Mouse (Mus musculus): ENCODE data around the gene E2f6. TPM values are rescaled to one million over a fixed set of nuclear protein-coding genes. Genes with fewer than 3 reads are reported as not detected.

Gene E2f6
- total RNA-seq (2015; ENCODE audit: low replicate concordance): 7.7 and 10.4 TPM in 2 replicates
- total RNA-seq (2017; ENCODE audit: low replicate concordance): 6.1 and 12.4 TPM in 2 replicates

DNA sequence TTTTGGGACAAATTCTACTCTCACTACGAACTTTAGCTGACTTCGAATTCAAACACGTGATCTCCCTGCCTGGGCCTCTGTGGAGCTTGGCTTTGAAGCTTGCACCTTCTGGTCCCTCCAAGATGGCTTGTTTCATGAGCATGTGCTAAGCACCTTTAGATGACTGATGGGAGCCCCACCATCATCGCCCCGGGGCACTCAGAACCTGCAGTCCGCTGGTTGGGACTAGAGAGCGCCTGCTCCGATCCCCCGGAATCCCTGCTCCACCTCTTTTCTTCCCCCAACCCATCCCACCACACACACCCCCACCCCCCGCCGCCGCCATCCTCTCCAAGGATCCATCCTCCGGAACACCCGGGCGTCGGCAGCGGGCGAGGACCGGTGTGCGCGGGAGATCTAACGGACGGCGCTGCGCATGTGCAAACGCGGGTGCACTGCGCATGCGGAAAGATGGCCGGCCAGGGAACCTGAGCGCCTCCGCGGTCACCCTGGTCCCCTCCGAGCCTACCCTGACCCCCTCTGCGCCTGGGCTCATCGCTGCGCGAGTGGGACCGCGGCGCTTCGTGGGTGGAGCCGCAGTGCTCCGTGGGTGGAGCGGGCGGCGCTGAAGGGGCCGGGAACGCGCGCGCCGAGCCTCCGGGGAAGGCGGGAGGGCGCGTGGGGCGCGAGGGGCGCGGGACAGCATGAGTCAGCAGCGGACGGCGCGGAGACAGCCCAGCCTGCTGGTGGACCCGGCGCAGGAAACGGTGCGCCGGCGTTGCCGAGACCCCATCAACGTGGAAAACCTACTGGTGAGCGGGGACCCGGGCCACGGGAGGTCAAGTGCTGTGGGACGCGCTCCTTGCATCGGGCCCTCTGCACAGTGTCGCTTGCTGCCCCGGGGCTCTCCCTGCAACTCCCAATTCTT, at the start of gene E2f6:
E2f6 (plus strand) TSS at position 439 of the 907 bp plus-strand sequence.
- peak; percentile 81 for ATAC-seq (replicated peaks; ENCODE audit: low FRiP score, poor library complexity, severe bottlenecking)

- ATAC-seq (replicated peaks; ENCODE audit: low FRiP score, poor library complexity, severe bottlenecking): no peak
These were observed 49.3 kb upstream of the E2f6 start for GRCm38 (mm10) chr12:16761461-16761860.

GRCm38 (mm10) chr12:16763649-16764422, 46.9 kb upstream of the E2f6 start:
- no peak for ATAC-seq (replicated peaks; ENCODE audit: low FRiP score, poor library complexity, severe bottlenecking)

DNA sequence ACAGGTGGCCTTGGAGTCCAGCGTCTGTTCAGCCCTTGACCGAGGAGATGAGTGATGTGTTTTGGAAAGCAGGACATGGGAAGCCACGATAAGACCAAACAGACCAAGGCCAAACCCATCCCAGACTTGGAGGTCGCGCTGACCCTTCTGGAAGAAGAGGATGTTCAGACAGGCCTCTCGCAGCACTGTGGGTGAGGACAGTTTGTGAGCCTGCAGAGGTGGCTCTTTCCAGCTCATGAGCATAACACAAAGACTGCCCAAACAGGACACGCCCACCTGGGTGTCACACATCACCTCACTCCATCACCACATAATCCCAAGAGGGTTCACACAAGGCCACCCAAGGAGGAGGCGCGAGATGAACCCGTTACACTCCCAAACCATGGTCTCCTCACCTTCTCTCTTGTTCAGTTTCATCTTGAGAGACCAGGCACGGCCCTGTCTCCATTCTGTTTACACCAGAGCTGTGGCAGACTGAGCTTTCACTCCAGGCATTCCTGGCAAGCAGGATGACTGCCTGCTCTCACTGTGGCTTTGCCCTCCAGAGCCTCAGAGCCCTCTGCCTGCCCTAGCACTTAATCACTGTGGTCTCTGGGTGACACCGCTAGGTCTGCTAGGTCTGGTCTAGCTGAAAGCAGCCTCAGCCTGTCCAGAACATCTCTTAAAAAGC, 45.9 kb upstream of the E2f6 start:
- no peak for ATAC-seq (replicated peaks; ENCODE audit: low FRiP score, poor library complexity, severe bottlenecking)

DNA sequence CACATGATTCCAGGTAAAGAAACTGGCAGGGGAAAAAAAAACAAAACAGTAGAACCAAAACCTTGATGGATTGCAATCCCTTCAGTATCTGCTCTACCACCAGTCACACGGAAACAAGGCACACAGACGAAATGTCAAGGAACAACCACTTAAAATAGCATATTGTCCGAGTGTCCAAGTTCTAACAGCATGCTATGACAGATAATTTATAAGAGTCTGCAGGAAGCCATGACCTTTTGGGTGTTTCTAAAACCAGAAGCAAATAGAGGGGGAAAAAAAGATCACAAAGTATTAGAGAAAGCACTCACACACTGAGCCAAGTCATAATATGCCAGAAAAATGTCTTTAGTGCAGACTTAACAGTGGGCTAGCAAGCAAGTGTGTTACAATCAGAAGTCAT, 42.5 kb upstream of the E2f6 start:
- ATAC-seq (replicated peaks; ENCODE audit: low FRiP score, poor library complexity, severe bottlenecking): no peak

GRCm38 (mm10) chr12:16768711-16769110, 42.1 kb upstream of the E2f6 start:
- no peak for ATAC-seq (replicated peaks; ENCODE audit: low FRiP score, poor library complexity, severe bottlenecking)

- no peak for ATAC-seq (replicated peaks; ENCODE audit: low FRiP score, poor library complexity, severe bottlenecking)
These were observed 41.1 kb upstream of the E2f6 start for GRCm38 (mm10) chr12:16769601-16770165.

- ATAC-seq (replicated peaks; ENCODE audit: low FRiP score, poor library complexity, severe bottlenecking): no peak
These were observed 36.2 kb upstream of the E2f6 start for GRCm38 (mm10) chr12:16774605-16775004.

DNA sequence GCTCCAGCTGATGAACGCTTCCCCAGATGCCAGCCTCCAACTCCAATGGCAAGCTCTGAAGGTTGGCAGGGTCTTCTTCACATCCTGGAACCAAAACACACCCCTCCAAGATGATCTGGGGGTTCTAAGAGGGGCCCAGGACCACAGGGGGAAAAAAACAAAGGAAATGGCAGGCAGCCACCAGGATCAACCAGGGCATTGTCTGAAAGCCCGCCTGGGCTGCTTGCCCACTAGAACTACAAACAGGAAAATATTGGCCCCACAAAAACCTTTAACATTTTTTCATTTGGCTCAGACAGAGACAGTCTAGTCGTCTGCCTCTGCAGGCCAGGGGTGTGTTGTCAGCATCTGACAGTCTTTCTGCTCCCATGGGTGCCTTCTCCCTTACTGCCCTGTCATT, 35.4 kb upstream of the E2f6 start:
- no peak for ATAC-seq (replicated peaks; ENCODE audit: low FRiP score, poor library complexity, severe bottlenecking)

DNA sequence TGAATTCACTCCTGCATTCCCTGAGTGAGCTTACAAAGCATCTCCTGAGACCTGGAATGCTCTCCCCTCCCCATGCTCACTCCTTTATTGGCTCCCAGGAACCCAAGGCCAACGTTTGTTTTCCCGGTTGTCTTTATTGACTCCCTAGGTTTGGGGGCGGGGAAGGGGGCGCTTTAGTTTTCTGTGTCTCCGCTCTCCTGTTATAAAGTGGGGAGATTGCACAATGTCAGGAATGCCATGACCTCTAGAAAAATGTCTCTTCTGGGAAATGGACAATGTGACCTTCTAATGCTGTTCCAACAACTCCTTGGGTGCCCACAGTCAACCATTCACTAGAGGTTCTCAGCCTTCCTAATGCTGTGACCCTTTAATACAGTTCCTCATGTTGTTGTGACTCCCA, 32.2 kb upstream of the E2f6 start:
- ATAC-seq (replicated peaks; ENCODE audit: low FRiP score, poor library complexity, severe bottlenecking): no peak

DNA sequence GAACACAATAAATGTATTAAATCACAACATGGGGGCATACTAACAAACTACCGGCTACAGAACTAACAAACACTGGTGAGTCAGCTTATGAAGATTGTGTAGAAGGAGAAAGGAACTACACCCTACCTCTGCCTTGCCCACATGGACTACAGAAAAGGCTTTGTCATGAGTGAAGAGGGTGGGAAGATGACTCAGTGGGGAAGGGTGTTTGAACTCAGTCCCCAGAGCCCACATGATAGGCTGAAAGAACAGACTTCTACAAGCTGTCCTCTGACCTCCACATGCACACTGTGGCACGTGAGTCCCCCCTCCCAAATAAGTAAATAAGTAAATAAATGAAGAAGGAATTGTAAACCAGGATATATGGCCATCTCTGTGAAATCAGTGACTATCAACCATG, 31.6 kb upstream of the E2f6 start:
- no peak for ATAC-seq (replicated peaks; ENCODE audit: low FRiP score, poor library complexity, severe bottlenecking)

GRCm38 (mm10) chr12:16780320-16780719, 30.4 kb upstream of the E2f6 start:
- no peak for ATAC-seq (replicated peaks; ENCODE audit: low FRiP score, poor library complexity, severe bottlenecking)

GRCm38 (mm10) chr12:16781034-16781746, 29.6 kb upstream of the E2f6 start:
- no peak for ATAC-seq (replicated peaks; ENCODE audit: low FRiP score, poor library complexity, severe bottlenecking)

DNA sequence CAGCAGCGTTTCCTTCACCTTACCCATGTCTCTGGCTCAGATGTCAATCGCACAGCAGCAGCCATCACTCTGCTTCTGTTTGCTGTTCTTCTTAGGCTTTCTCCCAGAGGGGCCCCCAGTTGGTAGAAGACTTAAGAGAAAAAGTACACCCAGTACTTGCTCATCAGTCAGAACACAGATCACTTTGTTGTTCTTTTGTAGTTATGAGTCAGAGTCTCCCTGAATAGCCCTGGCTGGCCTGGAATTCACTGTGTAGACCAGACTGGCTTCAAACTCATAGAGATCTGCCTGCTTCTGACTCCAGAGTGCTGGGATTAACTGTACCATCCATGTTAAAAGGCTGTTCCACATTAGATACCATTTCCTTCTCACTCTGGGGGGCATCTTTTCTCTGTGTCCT, 22.2 kb upstream of the E2f6 start:
- ATAC-seq (replicated peaks; ENCODE audit: low FRiP score, poor library complexity, severe bottlenecking): no peak

- no peak for ATAC-seq (replicated peaks; ENCODE audit: low FRiP score, poor library complexity, severe bottlenecking)
These were observed 21.6 kb upstream of the E2f6 start for GRCm38 (mm10) chr12:16789199-16789598.

- no peak for ATAC-seq (replicated peaks; ENCODE audit: low FRiP score, poor library complexity, severe bottlenecking)
These were observed 21.0 kb upstream of the E2f6 start for GRCm38 (mm10) chr12:16789756-16790155.

DNA sequence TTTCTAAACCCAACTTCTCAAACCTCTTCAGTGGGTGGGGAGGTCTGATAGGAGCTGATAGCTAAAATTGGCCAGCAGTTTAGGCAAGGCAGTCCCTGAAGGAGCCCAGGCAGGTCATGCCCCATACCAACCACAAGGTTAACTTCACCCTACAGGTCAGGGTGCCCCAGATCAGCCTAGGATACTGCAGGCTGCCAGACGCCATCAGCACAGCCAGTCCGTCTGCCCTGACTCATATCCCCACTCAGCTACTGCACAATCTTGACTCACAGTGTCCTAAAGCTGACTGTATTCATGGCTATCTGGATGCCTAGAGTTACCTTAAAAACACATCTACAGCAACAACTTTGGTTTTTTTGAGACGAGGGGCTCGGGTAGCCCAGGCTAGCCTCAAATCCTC, 20.3 kb upstream of the E2f6 start:
- no peak for ATAC-seq (replicated peaks; ENCODE audit: low FRiP score, poor library complexity, severe bottlenecking)

- no peak for ATAC-seq (replicated peaks; ENCODE audit: low FRiP score, poor library complexity, severe bottlenecking)
These were observed 17.4 kb upstream of the E2f6 start for GRCm38 (mm10) chr12:16793371-16793770.

DNA sequence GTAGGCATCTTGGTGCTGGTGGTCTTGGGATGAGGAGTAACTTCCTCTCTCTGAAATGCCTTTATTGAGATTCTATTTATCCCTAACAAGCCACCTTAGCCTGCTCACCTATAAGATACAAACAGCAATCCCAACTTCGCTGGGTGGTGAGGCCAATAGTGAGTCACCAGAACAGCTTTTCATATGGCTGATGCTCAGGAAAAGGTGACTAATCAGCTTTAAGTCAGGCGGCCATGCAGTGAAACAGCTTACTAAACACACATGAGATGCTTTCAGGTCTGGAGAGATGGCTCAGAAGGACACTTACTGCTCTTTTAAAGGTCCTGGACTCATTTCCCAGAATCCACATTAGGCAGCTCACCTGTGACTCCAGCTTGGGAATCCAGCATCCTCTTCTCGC, 15.0 kb upstream of the E2f6 start:
- no peak for ATAC-seq (replicated peaks; ENCODE audit: low FRiP score, poor library complexity, severe bottlenecking)
